Mouse (Mus musculus) right cerebral cortex, postnatal 10 days (tissue): Measurements from ENCODE around the gene Dbnl.

Experiments
- DNase-seq, 2 experiments: peaks; one replicate each; pipeline ENCODE4 v3.0.0; 2021; ENCODE audit warnings: low spot score in 2 of 2

Dbnl gene

DNA sequence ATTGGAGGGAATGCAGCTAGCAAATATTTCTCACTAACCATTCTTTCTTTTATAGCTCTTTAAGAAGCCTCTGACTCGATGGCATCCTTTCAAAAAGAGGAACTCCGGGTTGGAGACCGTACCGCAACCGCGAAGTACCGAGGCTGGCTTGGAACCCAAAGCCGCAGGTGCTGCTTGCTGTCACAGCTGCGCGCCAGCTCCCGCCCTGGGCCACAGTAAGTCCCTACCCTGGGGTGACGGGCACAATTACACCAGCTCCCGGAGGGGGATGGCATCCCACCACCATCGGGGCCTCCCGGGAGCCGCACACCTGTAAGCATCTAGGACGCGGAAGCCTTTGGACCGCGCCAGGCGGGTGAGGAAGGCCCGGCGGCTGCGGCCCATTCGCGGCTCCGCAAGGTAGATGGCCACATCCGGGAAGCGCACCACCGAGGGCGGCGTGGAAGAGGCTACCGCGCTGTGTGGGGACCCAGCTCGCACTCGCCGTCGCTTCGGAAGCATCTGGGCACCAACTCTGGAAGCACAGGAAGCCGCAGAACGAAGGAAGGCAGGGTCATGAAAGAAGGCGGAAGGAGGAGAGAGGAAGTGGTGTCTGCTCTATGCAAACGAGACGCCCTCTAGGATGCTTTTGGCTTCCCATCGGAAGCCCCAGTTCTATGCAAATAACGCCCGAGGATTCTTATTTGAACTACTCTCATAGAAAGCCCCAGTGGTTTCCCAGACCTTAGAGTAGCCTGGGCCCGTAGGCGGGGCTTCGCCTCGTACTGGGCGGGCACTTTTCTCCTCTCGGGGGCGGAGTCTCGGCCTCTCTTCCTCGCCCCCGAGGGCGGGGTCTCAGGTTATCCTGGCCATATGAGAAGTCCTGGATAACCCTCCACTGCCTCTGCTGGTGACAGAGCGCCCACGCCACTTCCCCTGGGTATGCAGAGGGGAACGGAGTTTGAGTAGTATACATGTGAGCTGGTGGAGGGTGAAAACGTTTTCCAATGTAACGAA, 49.3 kb downstream of the Dbnl start, which contains the start of gene Polm:
Polm (minus strand) TSS at position 766 of the 996 bp plus-strand sequence.
- peak; percentile 91 to 93 for DNase-seq

DNA sequence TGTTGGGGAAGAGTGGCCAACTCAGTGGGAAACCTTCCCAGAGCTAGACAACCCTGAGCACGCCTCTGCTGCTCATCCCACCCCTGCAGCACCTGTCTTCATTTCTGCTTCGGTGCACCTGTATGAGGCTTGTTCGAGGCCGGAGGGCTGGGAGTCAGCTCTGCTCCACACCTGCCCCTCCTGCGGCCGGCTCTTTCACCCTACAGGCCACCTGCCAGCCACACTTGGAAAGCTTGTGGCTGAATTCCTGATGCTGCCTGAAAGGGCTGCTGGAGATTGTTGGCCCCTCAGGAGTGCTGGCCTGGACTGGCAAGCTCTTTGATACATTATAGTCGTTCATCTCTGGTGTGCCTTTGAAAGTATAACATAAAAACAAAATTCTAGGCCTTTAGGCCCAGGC, 52.1 kb downstream of the Dbnl start:
- DNase-seq, result no peak

DNA sequence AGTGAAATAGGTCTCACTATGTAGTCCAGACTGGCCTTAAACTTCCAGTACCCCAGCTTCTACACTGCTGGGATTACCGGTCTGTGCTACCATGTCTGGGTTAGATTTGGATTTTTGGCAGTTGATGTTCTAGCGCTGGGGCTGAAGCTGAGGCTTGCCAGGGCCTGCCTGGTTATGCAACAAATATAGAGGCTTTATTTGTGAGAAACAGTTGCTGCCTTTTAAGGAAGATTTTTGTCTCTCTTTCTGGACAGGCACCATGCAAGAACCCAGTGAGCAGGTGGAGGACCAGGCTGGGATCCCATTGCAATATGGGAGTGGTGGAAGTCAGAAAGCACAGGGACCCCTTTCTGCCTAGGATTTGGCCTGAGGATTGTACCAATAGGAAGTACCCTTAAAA, 53.5 kb downstream of the Dbnl start:
- no peak for DNase-seq

DNA sequence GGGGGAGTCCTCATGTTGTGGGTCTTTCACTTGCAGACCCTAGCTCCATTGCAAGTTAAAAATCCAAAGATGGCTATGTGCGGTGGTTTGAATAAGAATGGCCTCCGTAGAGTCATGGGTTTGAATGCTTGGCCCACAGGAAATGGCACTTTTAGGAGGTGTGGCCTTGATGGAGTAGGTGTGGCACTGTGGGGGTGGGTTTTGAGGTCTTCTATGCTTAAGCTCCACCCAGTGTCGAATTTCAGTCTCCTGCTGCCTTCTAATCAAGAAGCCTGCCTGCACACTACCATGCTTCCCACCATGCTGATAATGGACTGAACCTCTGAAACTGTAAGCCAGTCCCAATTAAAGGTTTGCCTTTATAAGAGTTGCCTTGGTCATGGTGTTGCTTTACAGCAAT, 54.8 kb downstream of the Dbnl start:
- no peak for DNase-seq

DNA sequence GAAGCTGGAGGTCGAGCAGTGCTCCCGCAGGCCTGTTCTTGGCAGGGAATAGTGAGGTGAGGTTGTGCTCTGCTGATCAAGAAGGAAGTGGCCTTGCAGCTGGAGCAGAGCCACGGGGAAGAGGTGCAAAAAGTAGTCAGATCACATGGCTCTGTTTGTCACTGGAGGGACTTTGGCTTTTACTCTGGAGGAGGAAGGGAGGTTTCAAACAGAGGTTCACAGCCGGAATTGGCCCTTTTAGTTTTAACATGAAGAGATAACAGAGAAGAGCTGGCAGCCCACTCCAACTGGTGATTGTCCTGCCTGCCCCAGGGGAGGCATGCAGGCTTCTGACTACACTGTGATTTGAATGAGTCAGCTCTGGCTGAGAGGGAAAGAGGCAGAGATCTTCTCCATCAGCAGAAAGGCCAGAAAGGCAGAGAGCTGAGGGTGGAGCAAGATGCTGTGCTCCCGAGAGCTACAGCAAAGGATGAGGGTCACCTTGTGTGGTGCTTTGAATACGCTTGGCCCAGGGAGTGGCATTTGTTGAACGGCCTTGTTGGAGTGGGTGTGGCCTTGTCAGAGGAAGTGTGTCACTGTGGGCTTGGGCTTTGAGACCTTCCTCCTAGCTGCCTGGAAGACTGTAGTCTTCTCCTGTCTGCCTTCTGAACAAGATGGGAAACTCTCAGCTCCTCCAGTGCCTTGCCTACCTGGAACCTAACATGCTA, 58.5 kb downstream of the Dbnl start:
- no peak for DNase-seq

DNA sequence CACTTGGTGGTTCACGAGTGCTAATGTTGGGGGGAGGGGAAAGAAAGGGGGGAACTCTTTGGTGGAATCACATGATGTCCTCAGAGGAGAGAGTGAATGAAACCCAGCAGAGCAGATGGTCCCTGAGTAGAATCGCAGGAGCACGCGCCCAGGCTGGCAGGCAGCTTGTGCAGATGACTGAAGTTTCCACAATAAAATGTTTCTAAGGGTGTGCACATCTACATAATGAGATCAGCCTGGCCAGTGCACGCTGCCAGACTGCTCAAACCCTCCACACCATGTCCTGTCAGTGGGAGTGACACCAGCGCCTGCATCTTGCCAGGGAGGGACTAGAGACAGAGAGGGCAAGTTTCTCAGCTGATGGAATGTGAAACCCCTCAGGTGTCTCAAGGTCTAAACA, 60.5 kb downstream of the Dbnl start:
- DNase-seq, result peak; percentile 76 to 87

DNA sequence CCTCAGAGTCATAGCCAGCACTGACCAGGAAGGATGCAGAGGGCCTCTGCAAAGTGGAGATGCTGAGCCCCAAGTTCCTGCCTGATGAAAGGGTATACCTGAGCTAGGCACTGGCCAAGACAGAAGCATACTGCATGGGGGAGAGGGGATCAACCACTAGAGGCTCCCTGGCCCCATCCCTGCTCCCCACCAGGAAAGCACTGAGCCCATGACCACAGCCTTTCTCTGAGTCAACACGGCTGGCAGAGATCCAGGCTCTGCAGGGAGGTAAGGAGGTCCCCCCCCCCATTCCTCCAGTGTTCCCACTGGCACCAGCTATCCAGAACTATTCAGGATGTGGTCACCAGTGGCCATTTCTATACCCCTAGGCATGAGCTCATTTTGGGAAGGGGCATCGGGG, 61.0 kb downstream of the Dbnl start:
- DNase-seq, result no peak

DNA sequence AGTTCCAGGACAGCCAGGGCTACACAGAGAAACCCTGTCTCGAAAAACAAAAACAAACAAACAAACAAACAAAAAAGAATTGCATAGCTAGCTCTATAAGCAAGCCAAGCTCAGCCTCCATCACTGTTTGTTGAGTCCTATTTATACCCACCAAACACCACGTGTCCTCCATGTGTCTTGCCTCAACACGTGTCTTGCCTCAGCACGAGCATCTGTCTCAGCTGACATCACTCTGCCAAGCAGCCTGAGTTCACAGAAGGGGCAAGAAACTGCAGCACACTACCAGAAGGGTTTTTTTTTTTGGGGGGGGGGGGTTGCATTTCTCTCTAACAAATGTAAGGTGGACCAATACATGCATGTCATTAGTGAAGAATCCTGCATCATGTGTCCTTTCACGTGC, 62.2 kb downstream of the Dbnl start:
- no peak for DNase-seq
